Mouse (Mus musculus): ENCODE results near the gene Slc51a. TPM values are rescaled to one million over a fixed set of nuclear protein-coding genes. Genes with fewer than 3 reads are reported as not detected.

Gene Slc51a
- 0.20 and 0.44 TPM in 2 replicates for polyA plus RNA-seq (2016; fragmentation: Nextera tagmentation; extraction: Ambion mirVana)

DNA sequence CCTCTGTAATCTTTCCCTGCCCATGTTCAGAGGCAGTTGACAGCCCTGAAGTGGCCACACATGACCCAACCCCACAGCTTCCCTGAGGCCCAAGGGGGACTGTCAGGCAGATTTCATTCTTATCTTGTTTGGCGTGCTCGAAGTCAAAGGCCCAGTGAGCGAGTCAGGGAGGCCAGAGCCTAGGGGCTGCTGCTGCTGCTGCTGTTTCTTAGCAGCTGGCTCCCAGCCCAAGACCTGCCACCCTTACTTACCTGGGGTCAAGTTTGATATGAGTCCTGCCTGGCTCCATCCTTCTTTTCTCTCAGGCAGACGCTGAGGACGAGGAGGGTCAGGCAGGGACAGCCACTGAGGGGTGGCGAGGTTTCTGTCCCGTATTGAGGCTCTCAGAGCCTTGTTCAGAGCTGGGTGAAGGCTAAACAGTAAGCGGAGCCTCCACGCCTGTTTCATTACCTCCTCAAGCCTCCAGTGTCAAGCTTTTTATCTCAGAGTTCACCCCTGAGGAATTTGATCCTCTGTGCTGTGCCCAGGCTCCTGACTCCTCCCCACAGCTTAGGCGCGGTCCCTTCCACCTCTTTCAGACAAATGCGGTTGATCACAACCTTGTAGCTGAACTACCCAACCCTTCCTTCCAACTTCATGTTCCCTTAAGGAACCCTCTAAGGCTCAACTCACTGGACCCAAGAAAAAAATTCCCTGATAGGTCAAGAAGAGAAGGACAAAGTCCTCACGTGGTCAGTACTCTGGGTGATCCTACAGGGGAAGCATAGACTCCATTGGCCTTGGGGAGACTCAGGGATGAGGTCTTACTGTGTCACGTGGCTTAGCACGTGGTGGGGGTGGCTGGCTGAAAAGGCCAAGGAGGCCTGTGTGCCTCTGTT is at the start of gene Slc51a:
Slc51a (minus strand) TSS at position 646 of the 878 bp plus-strand sequence.
- Histone ChIP-seq H3K36me3 (no peaks in the 10 kb centered on the region), H3K27ac (no peak within 1 kb of the TSS; the same call in 1 of the 2 replicates)
- WGBS = 65% methylated on average over 15 of the region's 15 CpGs

DNA sequence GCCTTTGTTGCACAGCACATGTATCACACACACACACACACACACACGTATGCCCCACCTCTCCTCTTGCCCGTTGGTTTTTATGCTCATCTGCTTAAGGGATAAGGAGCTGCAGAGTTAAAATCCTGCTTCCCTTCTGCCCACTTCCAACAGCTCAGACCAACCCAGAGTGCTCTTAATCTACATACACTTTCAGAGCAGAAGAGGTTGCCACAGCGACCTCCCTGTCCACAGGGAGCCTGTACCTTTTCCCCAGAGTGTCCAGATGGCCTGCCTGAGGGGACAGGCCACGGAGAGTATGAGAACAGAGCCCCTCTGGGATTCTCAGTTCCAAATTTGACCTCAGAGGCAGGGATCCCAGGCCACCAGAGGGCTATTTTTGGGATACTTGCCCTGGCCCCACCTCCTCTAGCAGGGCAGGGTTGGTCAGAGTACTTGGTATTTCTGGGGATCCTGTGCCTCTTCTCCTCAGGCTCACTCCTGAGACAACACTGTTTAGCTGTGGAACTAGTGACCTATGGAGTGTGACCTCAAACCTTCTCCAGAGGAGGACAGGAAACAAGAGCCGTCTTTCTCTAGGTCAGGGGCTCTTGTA is 47.6 kb upstream of the Slc51a start:
- H3K27me3 ChIP-seq (ENCODE audit: insufficient read depth, poor library complexity, severe bottlenecking) = no peaks in the 10 kb centered on the region; the same call in 1 of the 2 replicates
- WGBS = 29% methylated on average over 5 of the region's 5 CpGs
- H3K4me3 ChIP-seq = no peak overlapping the region
- DNase-seq (ENCODE audit: low spot score) = peak; percentile 32
- H3K9me3 ChIP-seq = 0 out of 2 replicates have a peak, but pooled peaks cover 5% of the 10 kb centered on the region
- peak overlapping the region; percentile 73 for H3K27ac ChIP-seq
- H3K36me3 ChIP-seq = no peaks in the 10 kb centered on the region
- H3K4me1 ChIP-seq (replicated peaks) = peaks cover 57% of the 10 kb centered on the region

More for the DNA sequence above, at the start of gene Slc51a:
- no peaks in the 10 kb centered on the region; the same call in 1 of the 2 replicates for H3K27me3 ChIP-seq (ENCODE audit: insufficient read depth, poor library complexity, severe bottlenecking)
- DNase-seq (ENCODE audit: low spot score) = no peak
- H3K4me3 ChIP-seq = no peak within 1 kb of the TSS
- H3K9me3 ChIP-seq = no peaks in the 10 kb centered on the region
- peaks cover 27% of the 10 kb centered on the region for H3K4me1 ChIP-seq (replicated peaks)

DNA sequence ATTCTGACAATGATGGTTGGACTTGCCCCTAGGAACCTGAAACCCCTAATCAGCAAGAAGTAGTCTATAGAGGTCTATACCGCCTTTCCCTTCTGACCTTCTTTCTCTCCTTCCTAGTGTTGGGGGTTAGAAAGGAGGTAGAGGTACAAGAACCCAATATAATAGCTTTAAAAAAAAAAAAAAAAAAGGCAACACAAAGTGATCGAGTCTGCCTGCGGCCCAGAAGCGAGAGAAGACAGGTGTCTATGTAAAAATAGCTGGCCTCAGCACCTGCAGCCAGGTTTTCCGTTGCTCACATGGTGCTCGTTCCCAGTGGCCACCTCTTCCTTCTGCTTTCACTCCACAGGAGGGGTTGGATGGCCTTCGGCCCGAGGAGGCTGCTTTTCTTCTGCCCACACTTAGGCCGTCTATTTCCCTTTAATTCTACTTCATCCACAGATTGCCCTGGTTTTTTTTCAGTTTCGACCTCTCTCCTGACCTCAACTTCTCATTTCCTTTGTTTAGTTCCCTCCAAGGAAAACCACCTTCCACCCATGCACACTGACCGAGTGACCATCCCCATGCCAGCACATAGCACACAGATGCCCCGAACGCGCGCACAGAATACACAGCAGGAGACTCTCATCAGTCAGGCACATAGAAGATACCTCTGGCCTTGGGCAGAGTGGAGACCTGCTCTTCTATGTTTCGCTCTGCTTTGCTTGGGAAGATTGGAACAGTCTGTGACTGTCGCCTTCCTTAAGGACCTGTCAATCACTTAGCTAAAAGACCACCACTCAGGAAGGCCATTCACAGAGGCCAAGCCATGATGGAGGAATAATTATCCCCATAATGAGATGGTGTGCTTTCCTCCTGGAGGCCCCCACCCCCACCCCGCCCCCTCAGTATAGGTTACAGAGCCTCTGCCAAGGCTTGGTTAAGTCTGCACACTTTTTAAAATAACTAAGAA is 45.5 kb upstream of the Slc51a start:
- Histone ChIP-seq H3K27ac (peak overlapping the region; percentile 67), H3K9me3 (0 out of 2 replicates have a peak, but pooled peaks cover 5% of the 10 kb centered on the region), H3K4me1 (replicated peaks) (peaks cover 44% of the 10 kb centered on the region), H3K4me3 (no peak overlapping the region), H3K36me3 (no peaks in the 10 kb centered on the region), H3K27me3 (ENCODE audit: insufficient read depth, poor library complexity, severe bottlenecking) (no peaks in the 10 kb centered on the region; the same call in 1 of the 2 replicates)
- DNase-seq (ENCODE audit: low spot score) = peak; percentile 18
- WGBS = 48% methylated on average over 18 of the region's 18 CpGs

DNA sequence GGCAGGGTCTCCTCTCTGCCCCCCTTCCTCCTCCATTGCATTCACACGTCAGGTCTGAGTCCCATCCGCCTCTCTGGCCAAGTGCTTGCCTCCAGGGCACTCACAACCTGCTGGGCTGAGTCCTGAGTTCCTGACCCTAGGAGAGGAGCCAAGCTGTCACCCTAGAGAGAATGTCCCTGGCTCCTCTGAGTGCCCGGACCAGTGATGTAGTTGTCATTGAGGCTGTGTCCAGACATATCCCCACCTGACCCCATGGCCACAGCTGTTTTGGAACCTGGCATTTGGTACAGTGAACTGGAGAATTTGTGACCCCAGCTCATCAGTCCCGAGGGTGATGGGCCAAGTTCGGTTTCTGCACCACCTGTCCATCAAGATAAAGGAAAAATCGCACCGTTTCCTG is 39.2 kb upstream of the Slc51a start:
- WGBS = 68% methylated on average over 7 of the region's 7 CpGs
- Histone ChIP-seq H3K27ac (no peak overlapping the region), H3K9me3 (0 out of 2 replicates have a peak, but pooled peaks cover 5% of the 10 kb centered on the region), H3K4me3 (no peak overlapping the region), H3K36me3 (no peaks in the 10 kb centered on the region), H3K4me1 (replicated peaks) (peaks cover 19% of the 10 kb centered on the region), H3K27me3 (ENCODE audit: insufficient read depth, poor library complexity, severe bottlenecking) (no peaks in the 10 kb centered on the region)
- DNase-seq (ENCODE audit: low spot score) = no peak

DNA sequence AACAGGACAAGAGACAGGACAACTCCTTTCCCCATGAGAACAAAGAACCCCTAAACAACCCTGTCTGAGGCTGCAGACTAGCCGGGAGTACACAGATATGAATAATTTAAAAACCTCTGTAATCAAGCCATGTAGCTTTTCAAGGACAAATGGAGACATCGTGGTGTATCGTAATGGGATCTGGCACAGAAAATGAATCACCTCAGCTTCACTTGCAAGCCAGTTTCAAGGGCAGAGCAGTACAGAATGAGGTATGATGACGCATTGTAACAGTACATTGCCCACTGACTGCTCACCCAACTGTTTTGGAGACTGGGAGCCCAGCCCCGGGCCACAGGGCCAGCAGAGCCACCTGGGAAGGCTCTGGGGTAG is 36.6 kb upstream of the Slc51a start:
- Histone ChIP-seq H3K4me3 (no peak overlapping the region), H3K27me3 (ENCODE audit: insufficient read depth, poor library complexity, severe bottlenecking) (no peaks in the 10 kb centered on the region), H3K4me1 (replicated peaks) (peaks cover 19% of the 10 kb centered on the region), H3K9me3 (no peaks in the 10 kb centered on the region), H3K27ac (peak overlapping the region; percentile 57; the same call in 1 of the 2 replicates), H3K36me3 (no peaks in the 10 kb centered on the region)
- no peak for DNase-seq (ENCODE audit: low spot score)
- 72% methylated on average over 5 of the region's 5 CpGs for WGBS

DNA sequence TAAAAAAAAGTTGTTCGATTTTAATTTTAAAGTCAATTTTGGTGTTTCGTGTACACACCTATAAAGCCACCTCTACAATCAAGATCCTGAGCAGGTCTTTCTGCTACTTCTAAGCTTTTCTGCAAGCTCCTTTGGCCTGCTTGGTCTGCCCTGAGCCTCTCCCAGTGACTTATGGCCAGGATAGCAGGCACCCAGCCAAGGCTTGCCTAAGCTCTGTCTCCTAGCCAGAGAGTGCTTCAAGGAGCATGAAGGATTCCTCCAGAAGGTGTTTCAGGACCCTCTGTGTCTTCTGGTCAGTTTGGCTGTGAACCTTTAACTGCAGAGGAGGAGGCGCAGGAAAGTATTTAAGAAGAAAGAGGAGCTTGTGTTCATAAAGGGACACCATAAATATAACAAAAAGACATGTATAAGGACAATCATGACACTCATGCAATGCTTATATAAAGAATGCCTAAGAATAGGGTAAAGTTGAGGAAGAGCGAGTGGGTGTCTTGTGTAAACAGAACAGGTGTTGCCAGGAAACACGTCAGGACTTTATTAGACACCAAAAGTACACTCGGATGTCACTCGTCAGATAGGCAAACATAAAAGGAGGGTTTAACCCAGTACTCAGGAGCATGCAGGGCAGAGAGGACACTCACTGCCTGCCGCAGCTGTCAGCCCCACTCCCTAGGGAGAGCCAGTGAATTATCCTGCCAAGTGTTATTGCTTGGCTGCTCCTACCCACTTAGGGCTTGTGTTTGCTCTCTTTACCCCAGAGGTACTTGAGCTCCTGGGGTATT is 36.0 kb upstream of the Slc51a start:
- no peaks in the 10 kb centered on the region for H3K27me3 ChIP-seq (ENCODE audit: insufficient read depth, poor library complexity, severe bottlenecking)
- no peak overlapping the region for H3K4me3 ChIP-seq
- no peaks in the 10 kb centered on the region for H3K9me3 ChIP-seq
- H3K27ac ChIP-seq = peak overlapping the region; percentile 57; the same call in 1 of the 2 replicates
- peaks cover 19% of the 10 kb centered on the region for H3K4me1 ChIP-seq (replicated peaks)
- WGBS = 67% methylated on average over 8 of the region's 8 CpGs
- peak; percentile 29 for DNase-seq (ENCODE audit: low spot score)
- no peaks in the 10 kb centered on the region for H3K36me3 ChIP-seq

DNA sequence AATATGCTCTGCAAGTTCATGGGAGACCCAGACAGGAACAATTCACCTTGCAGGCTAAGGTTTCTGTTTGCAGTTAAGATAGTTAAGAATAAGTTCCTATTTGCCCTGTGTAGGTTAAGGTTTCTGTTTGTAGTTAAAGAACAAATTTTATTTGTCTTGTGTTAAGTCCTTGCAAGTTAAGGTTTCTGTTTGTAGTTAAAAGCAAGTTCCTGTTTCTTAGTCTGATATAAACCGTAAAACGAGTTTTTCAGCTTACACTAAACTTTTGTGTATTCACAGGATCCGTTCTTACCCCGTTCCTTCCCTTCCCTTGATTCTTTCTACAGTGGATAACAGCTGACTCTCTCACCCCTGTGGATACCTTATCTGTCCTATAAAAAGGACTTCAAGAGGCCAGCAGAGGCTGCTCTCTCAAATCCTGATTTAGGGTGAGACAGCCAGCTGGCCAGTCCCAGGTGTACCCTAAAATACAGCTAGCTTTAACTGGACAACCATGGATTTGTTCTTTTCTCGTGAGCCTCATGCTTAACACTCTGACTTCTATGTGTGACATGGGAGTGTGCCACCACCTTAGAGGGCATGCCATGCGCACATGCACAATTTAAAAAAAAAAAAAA is 35.0 kb upstream of the Slc51a start:
- H3K27me3 ChIP-seq (ENCODE audit: insufficient read depth, poor library complexity, severe bottlenecking) = no peaks in the 10 kb centered on the region
- no peak overlapping the region for H3K27ac ChIP-seq
- no peaks in the 10 kb centered on the region for H3K9me3 ChIP-seq
- 90% methylated on average over 6 of the region's 6 CpGs for whole genome bisulfite sequencing
- DNase-seq (ENCODE audit: low spot score) = no peak
- H3K36me3 ChIP-seq = no peaks in the 10 kb centered on the region
- H3K4me1 ChIP-seq (replicated peaks) = peaks cover 19% of the 10 kb centered on the region
- no peak overlapping the region for H3K4me3 ChIP-seq

DNA sequence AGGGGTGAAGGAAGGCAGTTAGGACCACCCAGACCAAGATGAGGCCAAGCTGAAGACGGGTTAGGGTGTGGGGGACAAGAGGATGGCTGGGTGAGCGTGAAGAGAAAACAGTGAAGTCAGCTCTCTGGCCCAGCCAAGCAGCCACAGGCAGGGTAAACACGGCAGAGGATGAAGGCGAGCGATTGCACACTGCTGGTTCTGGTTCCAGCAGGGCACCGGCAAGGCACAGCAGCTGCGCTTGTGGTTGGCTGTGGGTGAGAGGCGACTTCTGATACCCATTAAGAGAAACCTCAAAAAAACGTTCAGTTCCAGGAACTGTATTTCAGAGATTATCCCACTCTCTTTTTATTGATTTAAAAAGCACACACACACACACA is 32.7 kb upstream of the Slc51a start:
- no peaks in the 10 kb centered on the region for H3K27me3 ChIP-seq (ENCODE audit: insufficient read depth, poor library complexity, severe bottlenecking)
- H3K4me1 ChIP-seq (replicated peaks) = peaks cover 29% of the 10 kb centered on the region
- DNase-seq (ENCODE audit: low spot score) = no peak
- no peak overlapping the region for H3K4me3 ChIP-seq
- no peaks in the 10 kb centered on the region for H3K36me3 ChIP-seq
- H3K9me3 ChIP-seq = no peaks in the 10 kb centered on the region
- 67% methylated on average over 9 of the region's 9 CpGs for WGBS
- peak overlapping the region; percentile 35; the same call in 1 of the 2 replicates for H3K27ac ChIP-seq

DNA sequence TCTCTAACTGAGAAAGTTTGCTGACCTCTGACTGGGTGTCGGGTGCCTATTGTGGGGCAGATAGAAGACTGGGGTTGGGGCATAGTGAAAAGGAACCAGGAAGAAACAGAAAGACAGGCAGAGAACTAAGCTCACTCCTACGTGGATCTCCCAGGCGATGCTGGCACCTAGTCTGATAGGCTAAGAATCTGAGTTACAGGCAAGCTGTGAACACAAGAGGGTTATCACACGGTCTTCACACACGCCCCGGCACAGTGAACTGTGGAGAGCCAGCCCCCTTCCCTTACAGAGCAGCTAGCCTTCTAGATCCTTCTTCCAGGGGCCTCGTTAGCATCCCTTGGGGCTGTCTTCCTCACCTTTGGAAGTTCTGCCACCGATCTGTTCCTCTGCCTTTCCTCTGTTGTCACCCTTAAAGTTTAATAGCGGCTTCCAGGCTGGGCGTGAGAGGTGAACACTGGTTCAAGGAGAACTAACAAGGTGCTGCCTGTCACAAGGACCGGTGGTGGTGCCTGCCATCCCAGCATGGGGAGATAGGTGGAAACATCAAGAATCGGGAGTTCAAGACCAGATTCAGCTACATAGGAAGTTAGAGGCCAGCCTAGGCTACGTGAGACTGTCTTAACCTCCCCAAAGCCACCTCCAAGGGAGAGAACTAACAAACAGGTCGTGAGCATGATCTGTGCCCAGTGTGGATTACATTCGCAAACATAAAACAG is 32.1 kb upstream of the Slc51a start:
- Histone ChIP-seq H3K36me3 (no peaks in the 10 kb centered on the region), H3K4me3 (no peak overlapping the region), H3K4me1 (replicated peaks) (peaks cover 33% of the 10 kb centered on the region), H3K27ac (peak overlapping the region; percentile 35; the same call in 1 of the 2 replicates), H3K9me3 (no peaks in the 10 kb centered on the region), H3K27me3 (ENCODE audit: insufficient read depth, poor library complexity, severe bottlenecking) (no peaks in the 10 kb centered on the region)
- 86% methylated on average over 15 of the region's 15 CpGs for WGBS
- no peak for DNase-seq (ENCODE audit: low spot score)

DNA sequence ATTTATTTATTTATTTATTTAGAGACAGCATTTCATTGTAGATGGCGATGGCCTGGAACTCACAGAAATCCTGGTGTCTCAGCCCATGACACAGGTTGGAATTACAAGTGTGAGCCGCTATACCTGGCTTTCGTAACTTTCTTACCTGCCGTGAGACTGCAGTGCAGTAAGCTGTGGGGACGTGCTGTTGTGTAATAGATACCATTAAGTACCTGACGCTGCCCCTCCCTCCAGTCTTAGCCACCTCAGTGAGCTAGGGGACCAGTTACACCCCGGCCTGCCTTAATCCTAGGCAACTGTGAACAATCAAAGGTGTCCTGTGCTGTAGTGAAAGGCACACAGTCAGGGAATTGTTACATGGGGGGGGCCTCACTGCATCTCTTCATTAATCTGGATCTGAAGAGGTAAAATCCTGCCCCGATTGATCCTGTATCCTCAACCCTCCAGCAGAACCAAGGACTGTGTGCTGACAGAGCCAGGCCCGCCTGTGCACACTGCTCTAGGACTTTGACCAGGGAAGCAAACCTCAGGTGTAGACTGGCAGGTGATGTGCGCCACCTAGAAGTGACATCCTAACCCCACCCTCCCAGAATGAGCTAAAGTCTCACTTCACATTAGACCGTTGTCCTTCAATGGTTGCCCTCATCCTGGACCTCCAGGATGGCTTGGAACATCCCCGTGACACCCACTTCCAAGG is 30.3 kb upstream of the Slc51a start:
- 85% methylated on average over 12 of the region's 12 CpGs for WGBS

More for the DNA sequence above, 30.3 kb upstream of the Slc51a start:
- Histone ChIP-seq H3K9me3 (no peaks in the 10 kb centered on the region), H3K27me3 (ENCODE audit: insufficient read depth, poor library complexity, severe bottlenecking) (no peaks in the 10 kb centered on the region), H3K27ac (no peak overlapping the region), H3K4me3 (no peak overlapping the region), H3K4me1 (replicated peaks) (peaks cover 27% of the 10 kb centered on the region), H3K36me3 (no peaks in the 10 kb centered on the region)
- no peak for DNase-seq (ENCODE audit: low spot score)
